Mouse (Mus musculus) gastrocnemius, adult 8-10 months (tissue): ENCODE results near the gene Cd47. TPM values are rescaled to one million over a fixed set of nuclear protein-coding genes. Genes with fewer than 3 reads are reported as not detected.

ENCODE experiments used
- DNase-seq, 2 experiments: peaks; one replicate each; pipeline ENCODE4 v3.0.0; 2022; ENCODE audit warnings: low spot score in 2 of 2
- total RNA-seq, 4 experiments: library from RNA; stranded (reverse); gene quantifications; 2 replicates each; pipeline ENCODE4 v1.2.4; 2022

The Cd47 gene
- total RNA-seq, 4 experiments from 2014 or later, result 21.9 to 27.5 (median 24.5) TPM

DNA sequence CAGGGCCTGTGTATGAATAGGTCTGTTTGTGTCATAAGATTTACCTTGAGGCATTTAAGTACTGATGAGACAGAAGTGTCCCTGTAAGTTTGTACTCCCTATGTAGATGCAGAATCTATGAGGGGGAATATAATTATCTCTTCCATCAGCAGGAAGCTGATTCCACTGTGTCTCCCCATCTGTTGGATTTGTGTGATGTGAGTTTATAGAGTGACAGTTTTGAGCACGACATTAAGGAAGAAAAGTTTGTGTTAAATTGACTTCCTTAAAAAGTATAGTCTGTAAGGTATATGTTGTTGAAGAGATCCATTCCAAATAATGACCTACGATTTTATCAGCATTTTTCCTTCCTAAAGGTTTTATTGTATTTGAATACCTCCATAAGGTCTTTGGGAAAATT lies 106.6 kb downstream of the Cd47 start:
- DNase-seq, result no peak

DNA sequence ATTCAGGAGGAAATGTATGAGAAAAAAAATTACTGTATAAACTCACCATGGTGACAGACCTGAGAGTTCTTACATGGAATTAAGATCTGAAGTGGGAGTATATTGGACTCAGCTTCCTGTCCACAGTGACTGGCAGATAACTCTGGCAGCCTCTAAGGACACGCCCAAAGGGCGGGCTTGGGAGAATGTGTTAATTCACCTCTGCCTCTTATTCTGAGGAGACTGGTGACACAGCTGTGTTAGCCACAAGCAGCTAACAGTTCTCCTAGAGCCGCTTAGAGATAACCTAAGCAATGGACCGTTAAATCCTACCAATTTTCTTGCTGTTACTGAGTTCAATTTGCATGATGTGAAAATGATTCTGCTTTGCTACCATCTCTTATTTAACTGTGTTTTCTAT lies 107.0 kb downstream of the Cd47 start:
- no peak for DNase-seq

DNA sequence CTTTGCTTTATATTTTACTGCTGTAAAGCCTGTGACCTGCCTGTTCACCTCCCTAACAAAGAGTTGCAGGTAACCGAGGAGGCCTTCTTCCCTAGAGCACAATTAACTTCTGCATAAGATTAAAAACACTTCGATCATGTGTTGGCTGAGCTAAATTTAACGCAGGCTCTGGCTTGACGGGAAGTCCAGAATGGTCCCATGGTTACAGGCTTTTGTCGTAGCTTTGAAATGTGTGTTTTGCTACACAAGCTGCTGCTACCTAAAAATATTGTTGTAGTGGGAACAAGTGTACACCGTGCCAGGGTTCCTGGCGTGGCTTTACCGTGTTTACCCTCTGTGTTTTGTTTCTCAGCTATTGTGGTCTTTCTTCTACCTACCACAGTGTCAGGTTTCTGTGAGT lies 109.2 kb downstream of the Cd47 start:
- no peak for DNase-seq

DNA sequence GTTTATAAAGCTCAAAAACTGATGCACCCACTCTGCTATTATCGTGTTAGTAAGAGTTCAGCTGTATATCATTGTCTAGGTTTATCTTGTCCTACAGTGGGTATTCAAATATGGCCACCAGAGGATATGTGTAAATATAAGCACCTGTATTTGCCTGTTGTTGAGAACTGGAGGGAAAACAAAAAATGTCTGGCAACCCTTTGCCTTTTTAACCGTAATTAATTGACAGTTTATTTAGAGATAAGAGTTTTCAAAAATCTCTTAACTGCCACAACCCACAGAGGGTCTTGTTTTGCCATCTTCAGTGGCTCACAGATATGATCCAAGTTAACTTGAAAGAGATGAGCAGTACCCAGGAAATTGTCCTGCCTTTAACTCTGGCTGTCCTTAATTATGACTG lies 113.8 kb downstream of the Cd47 start:
- DNase-seq, result no peak

DNA sequence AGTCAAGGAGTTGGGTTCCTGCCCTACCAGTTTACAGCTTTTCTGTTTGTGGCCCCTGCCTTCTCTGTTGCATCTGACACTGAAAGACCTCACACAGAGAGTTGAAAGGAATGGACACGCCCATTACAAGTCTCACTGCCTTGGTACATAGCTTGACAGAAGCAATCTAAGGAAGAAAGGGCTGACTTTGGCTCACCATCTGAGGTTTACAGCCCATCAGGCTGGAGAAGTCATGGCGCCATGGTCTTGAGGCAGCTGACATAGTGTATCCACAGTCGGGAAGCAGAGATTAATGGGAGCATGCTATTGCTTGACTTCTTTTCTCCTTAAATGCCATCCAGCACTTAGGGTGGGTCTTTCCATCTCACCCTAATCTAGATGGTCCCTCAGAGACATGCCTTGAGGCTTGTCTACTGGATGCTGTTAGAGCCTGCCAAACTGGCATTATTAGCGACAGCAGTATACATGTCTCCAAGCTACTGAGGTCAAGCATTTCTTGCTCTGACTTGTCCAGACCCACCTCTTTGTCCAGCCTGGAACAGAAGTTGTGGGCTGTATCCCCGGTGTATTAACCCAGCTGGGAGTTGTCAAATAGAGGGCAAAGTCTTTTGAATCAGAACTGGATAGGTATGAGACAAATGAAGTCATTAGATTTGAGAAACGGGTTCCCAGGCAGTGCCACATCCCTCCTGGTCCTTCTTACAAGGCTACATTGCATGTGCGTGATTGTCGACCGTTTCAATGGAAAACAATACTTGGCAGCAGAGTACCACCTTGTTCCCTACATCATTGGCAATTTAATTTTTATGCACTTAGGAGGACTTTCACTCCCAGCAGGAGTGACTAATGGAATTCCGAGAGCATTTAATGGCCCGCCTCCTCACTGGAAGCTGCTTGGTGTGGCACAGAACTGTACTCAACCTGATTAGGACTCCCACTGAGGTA lies 115.5 kb downstream of the Cd47 start:
- DNase-seq, result no peak

DNA sequence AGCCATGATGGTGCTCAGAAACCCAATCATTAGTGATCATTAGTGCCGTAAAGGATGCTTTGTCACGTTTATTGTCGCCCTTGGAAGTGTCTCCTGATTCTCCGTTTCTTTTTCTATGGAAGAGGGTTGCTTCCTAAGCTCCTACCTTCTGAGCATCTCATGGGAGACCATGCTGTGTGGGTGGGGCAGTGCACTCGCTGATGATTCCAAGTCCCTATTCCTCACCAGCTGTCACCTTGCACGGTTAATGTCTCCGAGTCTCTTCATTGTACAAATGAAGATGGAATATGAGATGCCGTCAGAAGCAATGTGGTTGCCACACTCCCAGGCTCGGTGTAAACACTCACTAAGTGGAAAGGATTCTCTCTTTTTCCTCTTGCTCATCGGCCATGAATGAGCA lies 119.9 kb downstream of the Cd47 start:
- DNase-seq, result no peak

DNA sequence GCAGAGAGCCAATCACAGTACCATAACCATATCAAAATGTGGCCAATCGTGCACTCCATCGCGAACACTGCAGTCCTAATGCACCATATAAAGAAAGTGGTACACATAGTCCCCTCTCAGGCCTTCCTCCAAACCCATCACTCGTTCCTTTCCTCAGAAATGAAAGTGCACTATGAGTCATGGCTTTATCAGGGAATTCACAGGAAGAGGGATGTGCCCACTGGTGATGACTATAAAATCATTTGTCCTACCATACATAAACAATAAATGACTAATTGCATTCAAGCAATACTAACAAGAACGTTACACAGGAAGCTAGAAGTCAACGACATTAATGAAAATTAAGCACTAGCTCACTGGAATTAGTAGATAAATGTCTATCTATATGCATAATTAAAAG lies 121.3 kb downstream of the Cd47 start:
- DNase-seq, result no peak

DNA sequence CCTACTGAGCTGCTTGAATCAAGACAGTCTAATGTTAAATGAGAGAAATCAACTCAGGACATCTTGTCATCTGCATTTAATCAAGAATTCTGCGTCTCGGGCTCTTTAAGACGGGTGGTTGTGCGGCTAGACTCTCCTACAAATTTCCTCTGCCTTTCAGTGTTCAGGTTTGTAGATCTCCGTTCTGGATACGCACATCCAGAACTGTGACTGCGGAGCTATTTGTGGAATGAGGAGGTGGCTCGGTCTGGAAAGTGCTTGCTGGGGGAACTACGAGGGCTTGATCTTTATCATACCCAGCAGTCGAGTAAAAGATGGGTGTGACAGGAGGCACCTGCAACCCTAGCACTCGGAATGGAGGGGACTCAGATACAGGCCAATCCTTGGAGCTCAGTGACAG lies 121.8 kb downstream of the Cd47 start:
- DNase-seq, result no peak

DNA sequence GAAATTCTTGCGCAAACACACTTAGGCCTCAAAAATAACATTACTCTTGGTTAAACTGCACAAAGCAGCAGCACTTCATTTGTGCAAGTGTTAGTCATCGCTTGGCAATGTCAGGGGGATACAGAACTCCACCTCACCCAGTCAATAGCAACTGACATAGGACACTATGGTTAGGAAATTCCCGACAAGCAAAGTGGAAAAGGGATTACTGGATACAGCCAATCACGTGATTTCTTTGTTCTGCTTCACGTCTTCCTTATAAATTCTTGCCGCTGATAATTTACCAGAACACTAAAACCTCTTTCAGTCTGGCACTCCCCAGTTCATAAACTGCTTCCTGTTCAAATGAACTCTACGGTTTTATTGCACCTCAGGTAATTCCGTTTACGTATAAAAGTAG lies 123.4 kb downstream of the Cd47 start:
- DNase-seq, result no peak

DNA sequence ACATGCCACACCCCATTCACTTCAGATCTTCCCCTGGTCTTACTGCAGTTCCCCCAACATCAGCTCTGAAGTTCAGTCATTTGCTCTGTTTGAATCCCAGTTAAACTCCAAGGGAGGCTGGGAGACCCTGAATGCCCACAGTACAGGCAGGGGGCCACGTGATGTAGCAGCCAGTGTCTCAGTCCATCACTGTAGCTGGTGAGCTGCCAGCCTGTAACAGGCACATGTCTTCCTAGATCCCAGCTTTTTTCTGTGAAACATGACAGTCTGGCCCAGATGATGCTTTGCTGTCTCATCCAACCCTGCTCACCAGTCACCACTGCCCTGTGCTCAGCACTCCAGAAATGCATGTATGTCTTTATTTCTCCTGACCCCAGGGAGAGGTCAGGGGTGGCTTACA lies 124.6 kb downstream of the Cd47 start:
- DNase-seq, result no peak

DNA sequence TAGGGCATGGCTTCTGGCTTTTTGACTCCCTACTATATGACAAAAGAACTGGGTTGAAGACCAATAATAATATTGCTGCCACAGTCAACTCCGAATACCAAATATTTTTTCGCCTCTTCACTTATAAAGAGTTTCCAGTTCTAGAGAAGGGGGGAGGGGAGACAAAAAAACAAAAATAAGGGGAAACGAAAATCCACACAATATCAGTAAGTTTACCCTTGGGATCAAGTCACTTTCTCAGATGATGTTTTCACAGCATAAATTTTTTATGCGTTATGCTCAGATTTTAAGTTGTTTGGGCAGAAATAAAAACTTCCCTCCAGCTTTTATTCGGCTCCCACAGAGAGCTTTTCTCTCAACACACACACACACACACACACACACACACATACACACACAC lies 132.9 kb downstream of the Cd47 start:
- DNase-seq, result no peak

DNA sequence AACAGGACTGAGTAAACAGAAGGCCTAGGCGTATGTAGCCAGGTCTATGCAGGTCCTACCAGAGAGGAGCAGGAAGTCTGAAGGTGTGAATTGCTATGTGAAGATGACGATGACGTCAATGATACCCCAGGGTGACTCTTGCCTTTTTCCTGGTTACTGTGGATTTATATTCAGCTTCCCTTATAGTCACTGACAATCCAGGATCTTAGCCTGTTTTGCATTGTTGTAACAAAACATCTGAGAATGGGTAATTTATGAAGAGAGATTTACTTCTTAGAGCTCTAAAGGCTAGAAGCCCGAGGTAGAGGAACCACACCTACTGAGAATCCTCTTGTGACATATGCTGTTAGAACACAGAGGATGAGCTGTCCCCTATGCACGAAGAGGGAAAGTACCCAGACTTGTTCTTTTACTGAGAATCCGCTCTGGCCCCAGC lies 135.7 kb downstream of the Cd47 start:
- no peak for DNase-seq

DNA sequence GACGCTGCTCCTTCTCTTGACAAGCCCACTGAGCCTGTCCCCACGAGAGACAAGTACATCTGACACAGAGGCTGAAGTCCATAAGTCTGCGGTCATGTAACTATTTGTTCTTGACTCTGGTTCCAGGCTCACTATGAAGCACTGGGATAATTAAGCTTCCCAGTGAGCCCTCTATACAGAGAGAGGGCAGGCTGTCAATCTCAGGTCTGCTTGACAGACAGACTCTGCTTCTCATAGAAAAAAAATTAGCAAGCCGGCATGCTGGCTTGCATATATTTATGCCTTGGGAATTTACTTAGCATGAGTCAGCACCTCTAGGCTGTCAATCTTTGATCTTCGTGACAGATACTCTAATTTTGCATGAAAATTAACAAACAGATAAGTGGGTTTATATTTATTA lies 136.5 kb downstream of the Cd47 start:
- DNase-seq, result no peak

DNA sequence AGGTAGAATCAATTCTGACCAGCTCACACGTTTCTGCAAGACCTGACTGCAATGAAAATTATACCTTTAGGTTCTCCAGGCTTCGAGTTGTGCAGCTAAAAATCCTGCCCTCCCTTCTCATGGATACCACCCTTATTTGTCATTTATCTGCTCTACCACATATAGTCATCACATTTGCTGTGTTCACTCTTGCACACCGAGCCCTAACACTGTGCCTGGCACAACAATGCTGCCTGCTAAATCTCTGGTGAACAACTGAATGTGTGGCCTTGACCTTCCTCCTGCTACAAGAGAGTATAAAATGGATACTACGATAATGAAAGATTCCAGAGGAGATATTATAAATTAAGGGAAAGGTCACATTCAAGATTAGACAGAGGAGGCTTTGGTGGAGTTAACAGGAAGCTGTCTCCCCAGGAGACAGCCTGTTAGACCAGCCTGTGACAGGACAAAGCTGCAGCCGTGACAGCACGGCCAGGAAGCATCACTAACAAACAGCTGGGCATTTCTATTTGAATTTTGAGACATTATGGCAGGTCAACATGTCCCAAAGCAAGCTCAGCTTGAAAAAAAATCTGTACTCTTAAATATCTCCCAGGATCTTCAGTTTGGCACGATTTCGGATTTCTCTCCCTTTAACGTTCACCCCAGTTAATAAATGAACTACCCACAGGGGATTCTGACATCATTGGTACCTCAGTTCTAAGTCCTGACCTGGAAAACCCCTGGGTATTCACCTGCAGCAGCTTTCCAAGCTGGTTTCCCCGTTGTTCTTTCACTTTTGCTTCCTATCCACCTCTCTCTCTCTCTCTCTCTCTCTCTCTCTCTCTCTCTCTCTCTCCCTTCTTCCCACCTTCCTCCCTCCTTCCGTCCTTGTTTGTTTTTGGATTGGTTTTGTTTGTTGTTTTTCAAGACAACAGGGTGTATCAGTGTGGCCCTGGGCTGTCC lies 137.2 kb downstream of the Cd47 start:
- DNase-seq, result no peak

DNA sequence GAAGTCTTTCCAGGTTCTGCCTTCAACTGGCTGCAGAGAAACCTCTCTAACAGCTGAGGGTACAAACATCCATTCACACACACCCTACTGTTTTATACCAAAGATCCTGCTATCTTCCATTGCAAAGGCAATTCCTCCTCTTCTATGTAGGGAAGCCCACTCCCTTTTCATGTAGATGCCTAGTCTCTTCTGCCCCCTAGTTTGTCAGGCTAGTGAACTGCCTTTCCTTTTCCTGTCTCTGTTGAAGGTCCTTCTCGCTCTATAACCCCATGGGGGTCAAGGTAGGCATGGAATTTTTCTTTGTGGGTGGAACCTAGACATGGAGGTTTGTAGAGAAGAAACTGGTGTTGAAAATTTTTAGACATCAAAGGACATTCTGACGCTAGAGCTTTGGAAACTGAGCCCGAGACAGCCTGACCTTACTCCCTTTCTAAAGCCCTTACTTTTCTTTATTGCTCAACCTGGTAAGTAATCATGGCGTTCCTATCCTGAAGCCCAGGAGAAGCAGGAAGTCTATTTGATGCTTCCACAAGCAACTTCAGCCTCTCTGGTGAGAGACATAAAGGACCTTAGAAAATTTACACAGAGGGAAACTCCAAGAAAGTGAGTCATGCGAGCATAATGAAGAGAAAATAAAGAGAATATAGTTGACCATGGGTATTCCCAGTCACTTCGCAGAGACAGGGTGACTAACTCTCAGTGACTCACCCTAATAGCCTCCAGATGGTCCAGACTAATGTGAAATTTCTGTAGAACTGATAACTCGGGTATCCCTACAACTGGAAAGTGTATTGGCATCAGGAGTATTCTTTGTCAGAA lies 138.4 kb downstream of the Cd47 start:
- no peak for DNase-seq

DNA sequence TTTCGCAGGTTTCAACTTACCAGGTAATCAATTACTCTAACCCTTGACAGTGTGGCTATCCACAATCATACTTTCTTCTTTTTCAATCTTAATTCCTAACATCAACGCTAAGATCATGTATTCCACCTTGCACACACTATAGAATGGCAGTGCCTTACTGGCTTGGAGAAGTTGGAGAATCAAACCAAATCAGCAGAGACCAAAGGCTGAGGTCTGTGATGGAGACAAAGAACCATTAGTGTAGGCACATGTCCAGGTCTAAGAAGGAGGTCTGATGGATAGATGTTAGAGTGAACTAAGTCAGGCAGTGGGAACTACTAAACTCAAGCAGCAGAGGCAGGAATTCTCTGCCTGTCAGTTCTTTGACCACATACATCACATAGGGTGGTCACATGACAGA lies 139.0 kb downstream of the Cd47 start:
- no peak for DNase-seq

DNA sequence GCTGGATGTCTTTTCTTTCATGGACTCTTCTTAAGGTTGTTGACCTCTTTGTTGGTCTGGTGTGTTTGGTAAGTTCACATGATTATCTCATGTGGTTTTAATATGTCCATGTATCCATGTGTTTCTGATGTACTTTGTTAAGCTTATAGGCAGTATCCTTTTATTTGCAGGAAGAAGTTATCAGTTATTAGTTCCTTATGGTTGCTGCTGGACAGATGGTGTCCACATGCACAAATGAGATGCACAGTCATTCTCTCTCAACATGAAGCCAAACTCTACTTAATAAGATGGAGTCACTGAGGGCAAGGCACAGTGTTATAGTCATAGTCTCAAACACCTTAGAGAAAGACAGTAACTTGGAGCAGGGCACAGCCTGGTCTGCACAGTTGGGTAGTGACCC lies 140.1 kb downstream of the Cd47 start:
- no peak for DNase-seq

DNA sequence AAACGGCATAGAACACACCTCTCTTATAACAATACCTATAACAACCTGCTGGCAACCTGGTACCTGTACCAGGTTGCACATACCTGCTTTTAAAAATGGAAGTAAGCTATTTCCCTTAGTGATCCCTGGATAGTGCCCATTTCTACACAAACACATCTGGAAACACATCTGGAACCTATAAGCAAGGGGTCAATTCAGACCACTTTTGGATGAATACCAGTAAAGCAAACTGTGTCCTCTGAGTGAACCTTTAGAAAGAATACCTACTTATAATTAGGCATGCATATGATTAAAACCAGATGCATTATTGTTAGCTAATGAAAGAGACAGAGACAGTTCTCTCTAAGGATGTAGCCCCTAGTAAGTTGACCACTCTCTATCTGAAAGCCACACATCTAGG lies 140.7 kb downstream of the Cd47 start:
- DNase-seq, result no peak

DNA sequence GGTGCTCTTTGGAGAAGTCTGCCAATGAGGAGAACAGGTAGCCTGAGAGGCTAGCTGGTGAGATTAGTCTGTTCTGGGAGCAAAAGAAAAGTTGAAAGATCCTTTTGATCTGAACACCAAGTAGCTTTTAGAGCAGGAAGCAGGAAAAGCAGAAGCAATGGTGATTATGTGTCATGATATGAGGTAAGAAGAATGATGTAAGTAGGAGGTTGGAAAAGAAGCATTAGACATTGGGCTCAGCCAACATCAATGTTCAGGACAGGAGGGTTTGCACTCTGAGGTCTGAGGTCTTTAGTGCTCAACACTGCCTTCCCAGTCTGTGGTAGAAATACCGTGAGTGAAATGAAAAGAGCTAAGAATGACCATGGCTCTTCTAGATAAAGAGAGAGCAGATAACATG lies 143.4 kb downstream of the Cd47 start:
- DNase-seq, result no peak

DNA sequence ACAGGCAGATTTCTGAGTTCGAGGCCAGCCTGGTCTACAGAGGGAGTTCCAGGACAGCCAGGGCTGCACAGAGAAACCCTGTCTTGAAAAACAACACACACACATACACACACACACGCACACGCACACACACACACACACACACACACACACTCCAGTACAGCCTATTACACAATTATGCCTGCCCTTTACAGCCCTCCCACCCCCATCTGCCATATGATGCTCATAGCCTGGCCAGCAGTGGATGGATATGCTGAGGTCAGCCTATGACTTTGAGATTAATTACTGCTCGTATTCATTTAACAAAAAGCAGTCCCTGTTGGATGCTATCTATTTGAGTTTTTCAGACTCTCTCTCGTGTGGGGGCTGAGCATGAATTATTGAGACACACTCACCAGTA lies 144.8 kb downstream of the Cd47 start:
- DNase-seq, result no peak

DNA sequence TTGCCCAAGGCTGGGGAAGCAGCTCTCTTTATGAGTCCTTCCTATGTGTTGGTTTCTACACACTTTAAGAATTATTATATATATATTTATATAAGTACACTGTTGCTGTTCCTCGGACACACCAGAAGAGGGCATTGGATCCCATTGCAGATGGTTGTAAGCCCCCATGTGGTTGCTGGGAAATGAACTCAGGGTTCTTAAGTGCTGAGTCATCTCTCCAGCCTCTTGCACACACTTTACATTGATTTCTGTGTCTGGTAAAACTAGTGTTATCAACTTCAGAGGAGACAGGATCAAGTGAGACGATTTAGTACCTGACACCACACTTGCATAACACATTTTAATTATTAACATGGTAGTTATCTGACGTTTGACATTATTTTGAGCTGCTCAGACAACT lies 146.7 kb downstream of the Cd47 start:
- DNase-seq, result no peak

DNA sequence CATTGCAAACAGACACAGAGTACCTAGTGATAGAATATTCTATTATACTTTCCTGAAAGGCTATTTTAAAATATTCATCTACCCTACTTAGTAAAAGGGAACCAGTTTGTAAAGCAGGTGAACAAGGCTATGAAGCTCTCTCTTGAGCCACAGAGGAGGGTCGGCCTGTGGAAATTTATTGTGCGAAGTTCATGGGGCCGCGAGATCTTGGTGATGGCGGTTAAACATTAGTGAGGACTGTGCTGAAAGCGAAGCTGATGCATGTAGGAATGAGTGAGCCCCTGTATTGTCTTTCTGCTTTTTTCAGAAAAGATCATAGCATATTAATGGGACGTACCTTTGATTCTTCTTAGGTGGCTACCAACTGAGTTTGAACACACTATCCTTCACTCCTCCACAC lies 147.3 kb downstream of the Cd47 start:
- DNase-seq, result no peak
